Mouse (Mus musculus): ENCODE measurements at regions not wholly inside any gene's neighbourhood (a gene's known extent, or its start where the extent isn't known, plus 50 kb on each side); places are given as distances from the start of the nearest gene placed in this dataset.

DNA sequence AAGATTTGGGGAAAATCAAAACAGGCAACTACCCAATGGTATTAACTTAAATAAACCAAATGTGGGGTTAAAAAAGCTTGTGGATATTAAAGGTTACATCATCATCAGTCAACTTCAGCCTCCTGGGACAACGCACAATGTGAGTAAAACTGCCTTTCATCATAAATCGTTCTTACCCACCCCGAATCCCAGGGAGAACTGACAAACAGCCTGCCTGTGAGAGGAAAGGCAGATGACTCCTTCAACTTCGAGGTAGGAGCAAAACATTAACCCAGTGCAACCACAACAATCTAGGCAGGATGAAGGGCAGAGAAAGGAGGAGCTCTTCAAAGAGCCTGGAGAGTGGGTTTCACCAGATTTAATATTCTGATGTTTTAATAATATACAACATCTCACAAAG lies 135.3 kb upstream of the Gm37988 start:
- no peak for DNase-seq (ENCODE audit: low read depth, low spot score)

DNA sequence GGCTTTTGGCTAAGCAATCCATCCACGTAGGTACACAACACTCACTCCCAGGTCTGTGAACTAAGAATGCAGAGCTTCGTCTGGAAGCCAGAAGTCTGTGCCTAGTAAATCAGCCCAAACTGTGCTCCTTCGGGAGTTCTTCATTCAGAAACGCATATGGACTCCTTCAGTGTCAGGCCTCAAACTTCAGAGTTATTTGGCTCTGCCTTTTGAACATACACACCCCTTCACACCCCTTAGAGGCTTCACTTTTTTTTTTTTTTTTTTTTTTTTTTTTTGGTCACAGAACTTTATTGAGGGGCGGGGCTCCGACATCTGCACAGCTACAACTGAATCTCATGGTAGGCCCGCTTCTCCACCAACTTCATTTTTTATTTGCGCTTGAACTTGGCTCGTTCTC lies 120.1 kb upstream of the Gm37988 start:
- no peak for DNase-seq (ENCODE audit: low read depth, low spot score)

- DNase-seq (ENCODE audit: low read depth, low spot score), result peak; percentile 13
These were observed 118.6 kb upstream of the Gm37988 start for GRCm38 (mm10) chr1:4689096-4689495.

DNA sequence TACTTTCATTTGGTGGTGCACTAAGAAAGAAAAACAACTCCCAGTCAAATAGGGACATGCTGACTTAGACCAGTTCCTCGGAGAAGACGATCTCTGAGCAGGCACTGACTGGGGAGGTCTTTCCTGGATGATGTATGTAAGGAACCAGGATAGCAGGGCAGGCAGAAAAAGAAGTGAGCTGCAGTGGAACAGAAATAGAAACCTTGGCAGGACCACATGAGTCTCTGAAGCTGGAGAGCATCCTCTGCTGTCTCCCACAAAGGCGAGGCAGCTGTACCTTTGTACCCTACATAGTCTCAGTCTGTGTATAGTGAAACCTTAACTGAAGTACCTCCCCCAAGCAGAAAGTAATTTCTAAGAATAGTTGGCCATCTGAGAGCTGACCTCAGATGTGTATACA lies 104.4 kb upstream of the Gm37988 start:
- no peak for DNase-seq (ENCODE audit: low read depth, low spot score)

- no peak for DNase-seq (ENCODE audit: low read depth, low spot score)
These were observed 101.5 kb upstream of the Gm37988 start for GRCm38 (mm10) chr1:4706171-4706570.

GRCm38 (mm10) chr1:4722333-4722931 lies 85.3 kb upstream of the Gm37988 start:
- DNase-seq (ENCODE audit: low read depth, low spot score), result no peak

Measured in WW6 (cell line).